Mouse (Mus musculus): ENCODE data around the gene Fth1.

Gene Fth1

GRCm38 (mm10) chr19:10022414-10023303 is 42.3 kb downstream of the Fth1 start:
- in situ Hi-C loops (cut with MboI, MseI), result no loop called here

- in situ Hi-C loops (cut with MboI, MseI), result no loop called here
Measured at GRCm38 (mm10) chr19:10023304-10023758, 42.9 kb downstream of the Fth1 start.

- in situ Hi-C loops (cut with MboI, MseI), result no loop called here
Measured at GRCm38 (mm10) chr19:10025169-10025875, 44.9 kb downstream of the Fth1 start.

- in situ Hi-C loops (cut with MboI, MseI), result no loop called here
Measured at GRCm38 (mm10) chr19:10029746-10030145, 49.3 kb downstream of the Fth1 start.

- in situ Hi-C loops (cut with MboI, MseI), result no loop called here
Measured at GRCm38 (mm10) chr19:10033211-10033973, 53.0 kb downstream of the Fth1 start.

- in situ Hi-C loops (cut with MboI, MseI), result no loop called here
Measured at GRCm38 (mm10) chr19:10034356-10034755, 54.0 kb downstream of the Fth1 start.

All from T-helper 2 cell (primary cell).